Mouse (Mus musculus): Measurements from ENCODE around the gene Arhgap27.

The Arhgap27 gene

GRCm38 (mm10) chr11:103355251-103355650 lies 8.2 kb downstream of the Arhgap27 start:
- DNase-seq: no peak

GRCm38 (mm10) chr11:103354033-103354432 lies 9.5 kb downstream of the Arhgap27 start:
- DNase-seq: no peak

- DNase-seq: no peak
Observed at GRCm38 (mm10) chr11:103352239-103352814, 11.2 kb downstream of the Arhgap27 start.

- no peak for DNase-seq
Observed at GRCm38 (mm10) chr11:103350711-103351315, 12.7 kb downstream of the Arhgap27 start.

GRCm38 (mm10) chr11:103349699-103350098 lies 13.8 kb downstream of the Arhgap27 start:
- peak in 1 of 2 experiments; percentile 57 for DNase-seq

- DNase-seq: no peak
Observed at GRCm38 (mm10) chr11:103346657-103347056, 16.8 kb downstream of the Arhgap27 start.

GRCm38 (mm10) chr11:103346236-103346635 lies 17.3 kb downstream of the Arhgap27 start:
- no peak for DNase-seq

- DNase-seq: no peak
Observed at GRCm38 (mm10) chr11:103345408-103346091, 17.9 kb downstream of the Arhgap27 start.

GRCm38 (mm10) chr11:103344494-103345332 lies 18.8 kb downstream of the Arhgap27 start:
- DNase-seq: no peak

GRCm38 (mm10) chr11:103343881-103344280 lies 19.6 kb downstream of the Arhgap27 start:
- no peak for DNase-seq

- DNase-seq: no peak
Observed at GRCm38 (mm10) chr11:103343063-103343462, 20.4 kb downstream of the Arhgap27 start.

- no peak for DNase-seq
Observed at GRCm38 (mm10) chr11:103340677-103341076, 22.8 kb downstream of the Arhgap27 start.

- no peak for DNase-seq
Observed at GRCm38 (mm10) chr11:103340130-103340529, 23.4 kb downstream of the Arhgap27 start.

GRCm38 (mm10) chr11:103339414-103340119 lies 23.9 kb downstream of the Arhgap27 start:
- no peak for DNase-seq

GRCm38 (mm10) chr11:103338671-103339070 lies 24.8 kb downstream of the Arhgap27 start:
- no peak for DNase-seq

- no peak for DNase-seq
Observed at GRCm38 (mm10) chr11:103338119-103338518, 25.4 kb downstream of the Arhgap27 start.

GRCm38 (mm10) chr11:103337180-103337579 lies 26.3 kb downstream of the Arhgap27 start:
- no peak for DNase-seq

- DNase-seq: no peak
Observed at GRCm38 (mm10) chr11:103335561-103335960, 27.9 kb downstream of the Arhgap27 start.

- DNase-seq: peak in 1 of 2 experiments; percentile 53
Observed at GRCm38 (mm10) chr11:103334925-103335324, 28.6 kb downstream of the Arhgap27 start.

- DNase-seq: peak; percentile 77 to 88
Observed at GRCm38 (mm10) chr11:103333719-103334398, 29.6 kb downstream of the Arhgap27 start.

- peak; percentile 50 to 67 for DNase-seq
Observed at GRCm38 (mm10) chr11:103332890-103333651, 30.4 kb downstream of the Arhgap27 start.
